Mouse (Mus musculus) CH12F3 (cell line): ENCODE measurements around the gene Gm340.

Experiments used
- in situ Hi-C: fragments of 300-500 bp; cut with MboI; formaldehyde crosslinking; loops from 2 replicates; pipeline ENCODE4 v1.14.3; 2020; ENCODE audit warnings: low sequenced_read_pairs

Gm340 gene

GRCm38 (mm10) chr19:41581706-41582420 is at the start of gene Gm340:
Gm340 (plus strand) TSS chr19:41582370.
- in situ Hi-C loops = no loop called here

- in situ Hi-C loops = no loop called here
Observed at GRCm38 (mm10) chr19:41534021-41534420, 48.1 kb upstream of the Gm340 start.

GRCm38 (mm10) chr19:41556981-41557380 is 25.2 kb upstream of the Gm340 start:
- in situ Hi-C loops = no loop called here

GRCm38 (mm10) chr19:41557491-41557890 is 24.7 kb upstream of the Gm340 start:
- in situ Hi-C loops = no loop called here

- in situ Hi-C loops = no loop called here
Observed at GRCm38 (mm10) chr19:41558891-41559486, 23.2 kb upstream of the Gm340 start.

- in situ Hi-C loops = no loop called here
Observed at GRCm38 (mm10) chr19:41560856-41561255, 21.3 kb upstream of the Gm340 start.

GRCm38 (mm10) chr19:41568791-41569190 is 13.4 kb upstream of the Gm340 start:
- in situ Hi-C loops = no loop called here

DNA sequence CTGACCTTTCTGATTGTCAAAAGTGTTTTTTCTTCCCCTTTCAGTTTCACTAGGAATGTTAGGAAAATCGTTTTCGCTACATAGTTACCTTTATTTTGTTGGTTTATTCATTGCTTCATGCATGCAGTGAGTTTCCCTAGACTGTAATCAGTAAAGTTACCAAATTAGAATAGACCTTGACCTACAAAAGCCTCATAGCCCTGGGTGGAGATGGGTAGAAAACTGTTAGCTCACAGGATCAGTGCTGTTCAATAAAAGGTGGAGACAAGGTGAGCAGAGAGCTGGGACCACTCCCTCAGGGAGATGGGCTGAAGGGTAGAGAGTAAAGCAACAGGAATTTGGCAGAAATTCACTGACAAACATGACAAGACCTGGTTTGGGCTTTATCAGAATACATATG is 8.5 kb upstream of the Gm340 start:
- in situ Hi-C loops = no loop called here

GRCm38 (mm10) chr19:41577576-41577975 is 4.6 kb upstream of the Gm340 start:
- in situ Hi-C loops = no loop called here

DNA sequence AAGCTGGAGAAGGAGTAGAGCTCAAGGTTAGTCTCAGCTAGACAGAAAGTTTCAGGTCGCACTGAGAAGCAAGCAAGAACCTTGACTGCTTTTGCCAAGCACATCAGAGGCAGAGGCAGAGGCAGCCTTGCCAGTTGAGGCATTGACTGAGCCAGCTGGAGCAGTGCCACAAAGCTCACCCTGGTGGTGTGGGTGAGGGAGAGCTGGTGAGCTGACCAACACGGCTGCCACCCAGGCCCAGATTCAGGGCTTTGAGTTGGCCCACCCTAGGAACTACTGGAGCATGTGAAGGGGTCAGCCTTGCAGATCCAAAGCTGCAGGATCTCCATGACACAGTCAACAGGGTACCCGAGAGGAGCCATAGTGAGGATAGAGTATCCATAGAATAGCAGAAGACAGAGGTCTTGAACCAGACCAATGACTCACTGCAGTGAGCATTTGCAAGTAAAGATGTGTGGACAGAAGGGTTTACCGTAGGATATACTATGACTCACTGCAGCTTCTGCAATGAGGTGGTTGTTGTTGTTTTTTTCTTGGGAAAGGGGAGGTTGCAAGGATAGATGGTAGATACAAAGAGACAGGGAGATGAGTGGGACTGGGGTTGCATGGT is 2.8 kb upstream of the Gm340 start:
- in situ Hi-C loops = no loop called here

GRCm38 (mm10) chr19:41582918-41583514 is 846 bp downstream of the Gm340 start:
- in situ Hi-C loops = no loop called here

GRCm38 (mm10) chr19:41586752-41587151 is 4.6 kb downstream of the Gm340 start:
- in situ Hi-C loops = no loop called here

GRCm38 (mm10) chr19:41587431-41588222 is 5.5 kb downstream of the Gm340 start:
- in situ Hi-C loops = no loop called here

- in situ Hi-C loops = no loop called here
Observed at GRCm38 (mm10) chr19:41589026-41589425, 6.9 kb downstream of the Gm340 start.

- in situ Hi-C loops = no loop called here
Observed at GRCm38 (mm10) chr19:41589681-41590080, 7.5 kb downstream of the Gm340 start.

DNA sequence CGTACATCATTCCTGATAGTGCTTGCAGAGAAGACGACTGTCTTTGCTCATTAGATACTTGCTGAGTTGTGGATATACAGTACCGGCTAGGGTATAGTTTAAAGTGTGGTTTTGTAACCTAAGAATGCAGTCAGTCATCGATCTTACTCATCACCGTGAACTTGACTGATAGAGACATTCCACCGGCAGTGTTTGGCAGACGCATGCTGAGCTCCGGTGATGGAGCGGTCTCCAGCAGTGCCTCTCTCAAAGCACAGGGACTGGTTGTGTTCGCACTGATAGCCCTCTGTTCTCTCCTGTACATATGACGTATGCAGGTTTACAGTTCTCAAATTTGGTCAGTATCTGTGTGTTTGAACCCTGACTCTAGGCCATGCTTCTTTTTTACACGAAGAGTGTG is 9.6 kb downstream of the Gm340 start:
- in situ Hi-C loops = no loop called here

DNA sequence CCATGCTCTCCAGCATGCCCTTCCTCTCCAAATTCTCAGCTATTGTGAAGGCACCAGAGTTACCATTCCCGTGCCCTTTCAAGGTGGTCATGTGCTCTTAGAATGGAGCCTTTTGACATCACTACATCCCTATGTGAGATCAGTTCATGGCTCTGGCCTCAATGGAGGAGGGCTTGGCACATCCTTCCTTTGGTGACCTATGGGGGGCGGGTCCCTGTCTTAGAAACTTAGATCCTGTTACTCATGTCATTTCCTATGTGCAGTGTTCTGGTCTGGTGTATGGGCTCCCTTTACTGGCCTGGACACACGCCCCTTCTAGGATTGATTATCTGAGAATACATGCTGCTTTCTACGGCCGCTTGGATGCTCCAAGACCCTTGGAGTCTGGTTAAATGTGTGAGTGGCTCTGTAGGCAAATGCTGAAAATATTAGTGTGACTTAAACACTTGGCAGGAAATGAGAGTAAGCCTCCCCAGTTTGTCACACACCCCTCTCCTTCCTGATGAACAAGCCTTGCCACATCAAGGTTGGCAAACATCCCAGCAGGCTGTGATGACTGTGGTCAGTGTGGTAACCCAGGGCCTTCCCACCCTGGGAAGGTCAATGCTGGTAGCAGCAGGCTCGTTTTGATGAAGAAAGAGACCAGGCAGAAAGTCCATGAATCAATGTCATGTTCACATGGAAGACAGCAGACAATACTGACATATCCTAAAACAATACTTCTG is 15.2 kb downstream of the Gm340 start:
- in situ Hi-C loops = no loop called here

DNA sequence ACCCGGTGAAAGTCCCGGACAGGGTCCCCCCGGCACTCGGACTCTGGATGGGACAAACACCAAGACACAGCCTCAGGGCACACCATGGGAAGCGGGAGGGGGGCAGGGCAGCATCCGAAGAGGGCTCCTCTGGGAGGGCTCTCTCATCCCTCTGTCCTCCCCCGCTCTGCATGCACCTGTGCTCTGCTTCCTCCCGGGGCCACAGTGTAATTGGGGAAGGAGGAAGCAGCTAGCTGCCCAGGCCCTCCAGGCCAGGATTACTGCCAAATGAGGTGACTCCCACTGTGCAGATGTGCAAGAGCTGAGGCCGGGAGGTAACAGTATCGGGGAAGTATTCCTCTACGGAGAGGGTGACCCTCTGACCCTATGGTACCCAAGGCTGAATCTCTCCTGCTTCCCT is 18.5 kb downstream of the Gm340 start:
- in situ Hi-C loops = no loop called here

DNA sequence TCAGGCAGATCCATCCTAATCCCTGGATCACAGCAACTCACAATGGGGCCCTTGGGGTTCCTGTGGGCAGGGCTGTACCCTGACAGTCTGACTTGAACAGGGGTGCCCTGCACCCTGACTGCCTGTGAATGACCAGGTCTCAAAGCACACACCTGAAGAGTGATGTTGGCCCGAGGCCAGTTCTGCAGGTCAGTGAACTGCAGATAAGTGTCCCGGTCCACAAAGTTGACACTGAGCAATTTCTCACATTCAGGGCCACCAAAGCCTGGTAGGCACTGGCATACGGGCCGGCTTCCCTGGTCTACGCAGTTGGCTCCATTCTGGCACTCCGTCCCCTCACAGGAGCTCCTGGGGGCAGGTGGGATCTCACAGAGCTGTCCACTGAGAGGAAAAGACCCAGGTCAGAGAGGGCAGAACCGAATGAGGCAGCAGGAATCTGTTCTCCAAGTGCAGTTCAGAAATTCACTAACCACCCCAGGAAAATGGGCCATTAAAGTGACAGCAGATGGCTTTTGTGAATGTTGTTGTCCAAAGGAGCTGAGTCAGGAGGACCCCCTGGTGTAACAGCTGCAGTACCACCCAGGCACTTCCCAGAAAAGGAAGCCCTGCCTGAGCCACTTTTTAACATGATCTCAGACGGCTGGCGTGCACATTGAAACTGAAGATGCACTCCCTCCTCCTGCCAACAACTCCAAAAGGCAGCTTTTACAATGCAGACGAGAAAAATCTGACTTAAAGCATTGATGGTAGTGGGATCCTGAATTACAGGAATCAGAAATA is 24.2 kb downstream of the Gm340 start:
- in situ Hi-C loops = no loop called here

- in situ Hi-C loops = no loop called here
Observed at GRCm38 (mm10) chr19:41611683-41612082, 29.5 kb downstream of the Gm340 start.
